8 mouse cellular contexts compared by ENCODE assay signal in the genomic region with DNA sequence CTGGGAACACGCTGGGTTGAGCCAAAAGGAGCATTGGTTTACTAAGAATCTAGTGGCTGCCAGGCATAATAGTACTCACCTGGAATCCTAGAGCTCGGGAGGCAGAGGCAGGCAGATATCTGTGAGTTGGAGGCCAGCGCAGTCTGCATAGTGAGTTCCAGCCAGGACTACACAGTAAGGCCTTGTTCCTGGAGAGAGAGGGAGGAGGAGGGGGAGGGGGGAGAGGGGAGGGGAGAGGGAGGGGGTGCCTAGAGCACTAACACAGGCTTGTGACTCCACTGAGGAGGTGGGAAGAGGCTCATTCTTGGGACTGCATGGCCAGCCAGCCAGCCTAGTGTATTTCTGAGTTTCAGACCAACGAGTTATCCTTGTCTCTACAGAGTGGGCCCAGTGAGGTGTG.
DNase-seq lines count a peak whose midpoint lies in the region; ATAC-seq and TF ChIP-seq lines count a peak whose summit lies in the region.
"Had no signal": no experiment of that assay in that cellular context is flagged by ENCODE, and none has a peak within 500 bp of the region (broad histone marks: within the 10 kb centered on the region; RNA-seq: fewer than 3 reads in every experiment).

No protein-coding gene starts in this region.

- no peaks in the 10 kb centered on the region for H3K9me3 ChIP-seq in kidney, embryonic 16.5 days (ENCODE audit: low read length)
- no peaks in the 10 kb centered on the region for H3K9me3 ChIP-seq in ES-Bruce4 (replicated peaks; ENCODE audit: control insufficient read depth, insufficient read depth, low read length, poor library complexity, severe bottlenecking)
- H3K9me3 ChIP-seq in limb, embryonic 11.5 days (ENCODE audit: control insufficient read depth, low read length), result no peaks in the 10 kb centered on the region
- H3K9me3 ChIP-seq: liver, embryonic 13.5 days had no signal

- H3K36me3 ChIP-seq in kidney, embryonic 16.5 days (ENCODE audit: insufficient read depth, low read length), result no peaks in the 10 kb centered on the region
- H3K36me3 ChIP-seq in ES-Bruce4 (ENCODE audit: control insufficient read depth, insufficient read depth, low read length, poor library complexity, severe bottlenecking), result no peaks in the 10 kb centered on the region
- H3K36me3 ChIP-seq in limb, embryonic 11.5 days (ENCODE audit: control insufficient read depth, insufficient read depth, low read length), result no peaks in the 10 kb centered on the region
- H3K36me3 ChIP-seq: liver, embryonic 13.5 days had no signal

- no peak for TF ChIP-seq POLR2A in ES-Bruce4 (IDR thresholded peaks at IDR 0.05; ENCODE audit: insufficient read depth, low read length)
- no peak for TF ChIP-seq POLR2A in brain, embryonic 14.5 days (IDR thresholded peaks at IDR 0.05; ENCODE audit: borderline replicate concordance, extremely low read depth, insufficient read depth, insufficient read length, poor library complexity, severe bottlenecking)

- TF ChIP-seq CTCF in ES-Bruce4 (IDR thresholded peaks at IDR 0.05; ENCODE audit: low read depth, low read length), result no peak
- no peak for TF ChIP-seq CTCF in brain, embryonic 14.5 days (IDR thresholded peaks at IDR 0.05; ENCODE audit: borderline replicate concordance, extremely low read depth, insufficient read depth, insufficient read length)

- peak; percentile 33; the same call in 1 of the 2 replicates for ATAC-seq in kidney, embryonic 16.5 days (ENCODE audit: low FRiP score, low TSS enrichment)
- 0 out of 2 replicates have a peak, but pooled peaks have one; percentile 24 for ATAC-seq in limb, embryonic 11.5 days (ENCODE audit: insufficient number of reproducible peaks, low FRiP score, low TSS enrichment, low read depth)
- no peak for ATAC-seq in frontal cortex, adult (ENCODE audit: low TSS enrichment)

- no peak for TF ChIP-seq EP300 in ES-Bruce4 (IDR thresholded peaks at IDR 0.05; ENCODE audit: insufficient read depth, low read depth, low read length)

- 0 out of 2 replicates have a peak overlapping the region, but pooled peaks have one; percentile 23 for H3K9ac ChIP-seq in kidney, embryonic 16.5 days (replicated peaks; ENCODE audit: low read length)
- peak overlapping the region; percentile 41 for H3K9ac ChIP-seq in ES-Bruce4 (ENCODE audit: low read depth, poor library complexity, severe bottlenecking)
- H3K9ac ChIP-seq in limb, embryonic 11.5 days (ENCODE audit: low read length), result no peak overlapping the region
- H3K9ac ChIP-seq: liver, embryonic 13.5 days had no signal

- H3K27me3 ChIP-seq in kidney, embryonic 16.5 days (ENCODE audit: insufficient read depth, low read length), result no peaks in the 10 kb centered on the region
- no peaks in the 10 kb centered on the region for H3K27me3 ChIP-seq in ES-Bruce4 (ENCODE audit: control insufficient read depth, insufficient read depth, low read length, poor library complexity, severe bottlenecking)
- H3K27me3 ChIP-seq in limb, embryonic 11.5 days (ENCODE audit: control insufficient read depth, insufficient read depth, low read length), result 0 out of 2 replicates have a peak, but pooled peaks cover 3% of the 10 kb centered on the region
- H3K27me3 ChIP-seq: liver, embryonic 13.5 days had no signal

- DNase-seq in kidney, postnatal 4 days, result no peak
- peak; percentile 55 for DNase-seq in brain, embryonic 14.5 days (ENCODE audit: low read depth)
- no peak for DNase-seq in limb, embryonic 11.5 days (ENCODE audit: low spot score)
- no peak for DNase-seq in ovary, postnatal 10 days (ENCODE audit: low spot score)
- DNase-seq: liver, embryonic 13.5 days had no signal

- peak overlapping the region; percentile 27 for H3K27ac ChIP-seq in kidney, embryonic 16.5 days (ENCODE audit: low read length)
- no peak overlapping the region for H3K27ac ChIP-seq in ES-Bruce4 (ENCODE audit: insufficient read depth, low read length)
- H3K27ac ChIP-seq in limb, embryonic 11.5 days (replicated peaks; ENCODE audit: low read depth, low read length), result no peak overlapping the region
- H3K27ac ChIP-seq: liver, embryonic 13.5 days had no signal

- WGBS in kidney, embryonic 16.5 days, result 83% methylated on average over 4 of the region's 4 CpGs
- whole genome bisulfite sequencing in limb, embryonic 11.5 days, result 87% methylated on average over 4 of the region's 4 CpGs

- H3K4me3 ChIP-seq in kidney, embryonic 16.5 days (ENCODE audit: low read length), result no peak overlapping the region
- H3K4me3 ChIP-seq in ES-Bruce4 (ENCODE audit: low read depth, low read length), result peak overlapping the region; percentile 46
- H3K4me3 ChIP-seq in limb, embryonic 11.5 days (ENCODE audit: low read depth, low read length), result no peak overlapping the region
- H3K4me3 ChIP-seq: liver, embryonic 13.5 days had no signal

- peaks cover 27% of the 10 kb centered on the region for H3K4me1 ChIP-seq in kidney, embryonic 16.5 days (ENCODE audit: insufficient read depth, low read length)
- H3K4me1 ChIP-seq in ES-Bruce4 (ENCODE audit: control insufficient read depth, insufficient read depth, low read length), result peaks cover 5% of the 10 kb centered on the region
- H3K4me1 ChIP-seq in limb, embryonic 11.5 days (ENCODE audit: control insufficient read depth, insufficient read depth, low read length), result peaks cover 9% of the 10 kb centered on the region; the same call in 1 of the 2 replicates

- H3K4me2 ChIP-seq in kidney, embryonic 16.5 days (replicated peaks; ENCODE audit: low read depth, low read length), result no peak overlapping the region
- H3K4me2 ChIP-seq in limb, embryonic 11.5 days (ENCODE audit: low read depth, severe bottlenecking), result no peak overlapping the region
